Mouse (Mus musculus) forebrain, embryonic 15.5 days (tissue): Measurements from ENCODE around the gene Gm36210. TPM values are rescaled to one million over a fixed set of nuclear protein-coding genes. Genes with fewer than 3 reads are reported as not detected.

Source experiments
- ATAC-seq: fragments of 200-750 bp; cut with Nextera tagmentation; replicated peaks from 2 replicates; pipeline ENCODE4 v1.8.0; 2017; ENCODE audit warnings: mild to moderate bottlenecking, moderate TSS enrichment, moderate library complexity
- H3K27ac ChIP-seq: fragments of 300-500 bp; sonication (generic); replicated peaks from 2 replicates; pipeline ENCODE4 v1.5.1; 2015; ENCODE audit warnings: mild to moderate bottlenecking, inconsistent platforms
- H3K27me3 ChIP-seq: fragments of 300-500 bp; sonication (generic); 2 replicates; pipeline ENCODE4 v1.6.1; 2015; ENCODE audit warnings: inconsistent platforms
- H3K36me3 ChIP-seq: fragments of 300-500 bp; sonication (generic); 2 replicates; pipeline ENCODE4 v1.6.1; 2015; ENCODE audit warnings: mild to moderate bottlenecking, inconsistent platforms
- H3K4me1 ChIP-seq: fragments of 300-500 bp; sonication (generic); 2 replicates; pipeline ENCODE4 v1.6.1; 2015; ENCODE audit warnings: inconsistent platforms
- H3K4me2 ChIP-seq: fragments of 300-500 bp; sonication (generic); replicated peaks from 2 replicates; pipeline ENCODE4 v1.6.1; 2015; ENCODE audit warnings: mild to moderate bottlenecking, inconsistent platforms
- H3K4me3 ChIP-seq: fragments of 300-500 bp; sonication (generic); 2 replicates; pipeline ENCODE4 v1.5.1; 2015; ENCODE audit warnings: mild to moderate bottlenecking, inconsistent platforms
- H3K9ac ChIP-seq: fragments of 300-500 bp; sonication (generic); replicated peaks from 2 replicates; pipeline ENCODE4 v1.6.1; 2015; ENCODE audit warnings: mild to moderate bottlenecking, inconsistent platforms
- H3K9me3 ChIP-seq: fragments of 300-500 bp; sonication (generic); 2 replicates; pipeline ENCODE4 v1.6.1; 2016; ENCODE audit warnings: inconsistent platforms
- WGBS: fragments of 180-500 bp; shearing (Covaris S2); methylation state at CpG from one replicate; pipeline ENCODE4 v1.1.7; 2015; ENCODE audit warnings: mixed read lengths; 5-methylcytosine and 5-hydroxymethylcytosine counted together
- polyA plus RNA-seq: library from polyadenylated mRNA; unstranded; fragments of >200 nt; fragmentation: Nextera tagmentation; extraction: Ambion mirVana; gene quantifications from 2 replicates; pipeline ENCODE4 v1.2.1, GENCODE M21; 2015

Gene Gm36210
- polyA plus RNA-seq, 1 experiment from 2014 or later = 0.31 TPM

DNA sequence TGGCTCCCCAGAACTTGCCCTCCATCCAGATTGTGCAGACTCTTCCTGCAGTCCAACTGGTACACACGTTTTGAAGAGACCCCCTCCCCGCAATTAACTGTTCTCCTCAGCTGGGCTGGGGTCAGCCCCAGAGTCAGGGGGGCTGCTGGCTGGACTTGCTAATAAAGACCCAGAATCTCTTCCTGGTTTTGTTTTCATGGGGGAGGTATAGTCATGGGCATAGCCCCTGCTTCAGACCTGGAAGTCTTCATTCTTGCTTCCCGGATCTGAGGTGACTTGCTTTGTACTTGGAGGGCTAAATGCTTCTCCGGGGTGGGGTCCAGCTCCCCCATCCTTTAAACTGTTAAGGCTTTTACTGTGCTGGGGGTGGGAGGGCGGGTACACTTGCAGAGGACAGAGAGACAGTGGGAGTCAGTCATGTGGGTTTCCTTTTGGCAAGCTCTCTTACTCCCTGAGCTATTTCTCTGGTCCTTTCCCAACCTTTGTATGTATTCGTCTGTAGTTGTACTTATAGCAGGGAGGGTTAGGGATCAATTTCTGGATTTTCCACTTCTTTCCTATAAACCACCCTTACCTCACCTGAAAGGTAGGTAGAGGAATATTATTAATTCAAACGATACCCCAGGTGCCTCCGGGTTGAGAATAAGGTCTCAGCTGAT, 15.6 kb upstream of the Gm36210 start, which contains the start of gene Nat14:
TSS of gene Nat14 (plus strand) at position 205 of the 659 bp plus-strand sequence.
- Histone ChIP-seq H3K9ac (peak within 1 kb of the TSS; percentile 57), H3K4me2 (peak within 1 kb of the TSS; percentile 88), H3K4me1 (peaks cover 55% of the 10 kb centered on the region), H3K27ac (peak within 1 kb of the TSS; percentile 96), H3K9me3 (no peaks in the 10 kb centered on the region), H3K4me3 (peak within 1 kb of the TSS; percentile 46), H3K36me3 (peaks cover 23% of the 10 kb centered on the region), H3K27me3 (no peaks in the 10 kb centered on the region)
- ATAC-seq = 0 out of 2 replicates have a peak, but pooled peaks have one; percentile 0
- WGBS = 19% methylated on average over 8 of the region's 8 CpGs

DNA sequence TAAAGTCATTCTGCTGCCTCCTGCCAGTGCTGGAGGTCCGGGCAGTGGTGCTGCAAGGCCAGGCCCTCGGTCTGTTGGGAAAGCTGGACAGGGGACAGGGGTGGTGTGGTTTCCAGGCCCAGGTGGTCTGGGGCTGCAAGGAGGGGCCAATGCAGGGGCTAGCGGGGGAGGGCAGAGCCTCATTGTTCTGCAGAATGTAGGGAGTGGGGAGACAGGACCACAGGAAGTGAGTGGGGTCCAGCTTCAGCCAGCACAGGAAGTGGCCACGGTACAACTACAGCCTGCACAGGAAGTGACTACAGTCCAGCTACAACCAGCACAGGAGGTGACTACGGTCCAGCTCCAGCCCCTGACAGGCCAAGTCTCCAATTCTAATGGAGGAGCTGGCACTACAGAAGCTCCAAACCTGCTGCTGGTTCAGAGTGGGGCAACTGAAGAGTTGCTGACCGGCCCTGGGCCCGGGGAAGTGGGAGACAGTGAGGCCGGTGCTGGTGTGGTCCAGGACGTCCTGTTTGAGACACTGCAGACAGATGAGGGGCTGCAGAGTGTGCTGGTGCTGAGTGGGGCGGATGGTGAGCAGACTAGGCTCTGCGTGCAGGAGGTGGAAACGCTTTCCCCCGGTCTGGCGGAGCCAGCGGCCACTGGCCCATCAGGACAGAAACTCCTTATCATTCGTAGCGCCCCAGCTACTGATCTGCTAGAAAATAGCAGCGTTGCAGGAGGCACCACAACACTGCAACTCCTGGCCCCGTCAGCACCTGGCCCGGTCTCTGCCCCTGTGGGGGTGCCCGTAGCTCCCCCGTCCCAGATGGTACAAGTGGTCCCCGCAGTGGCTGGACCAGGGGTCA, 14.9 kb upstream of the Gm36210 start:
- no peaks in the 10 kb centered on the region for H3K9me3 ChIP-seq
- H3K4me1 ChIP-seq = peaks cover 62% of the 10 kb centered on the region
- H3K27ac ChIP-seq = peak overlapping the region; percentile 96
- 0 out of 2 replicates have a peak overlapping the region, but pooled peaks have one; percentile 88 for H3K4me2 ChIP-seq
- no peak overlapping the region for H3K4me3 ChIP-seq
- ATAC-seq = no peak
- H3K36me3 ChIP-seq = peaks cover 23% of the 10 kb centered on the region
- H3K9ac ChIP-seq = peak overlapping the region; percentile 57; the same call in 1 of the 2 replicates
- 61% methylated on average over 23 of the region's 23 CpGs for WGBS
- H3K27me3 ChIP-seq = no peaks in the 10 kb centered on the region

DNA sequence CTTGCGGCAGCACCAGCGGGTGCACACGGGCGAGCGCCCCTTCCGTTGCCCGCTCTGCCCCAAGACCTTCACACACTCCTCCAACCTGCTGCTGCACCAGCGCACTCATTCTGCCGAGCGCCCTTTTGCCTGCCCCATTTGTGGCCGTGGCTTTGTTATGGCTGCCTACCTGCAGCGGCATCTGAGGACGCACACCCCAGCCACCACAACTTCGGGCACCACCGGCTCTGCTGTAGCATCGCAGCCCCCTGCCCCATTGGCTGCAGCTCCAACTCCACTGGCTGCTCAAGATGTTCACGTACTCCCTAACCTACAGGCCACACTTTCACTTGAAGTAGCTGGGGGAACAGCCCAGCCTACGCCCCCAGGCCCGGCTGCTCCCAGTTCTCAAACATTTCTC, 14.2 kb upstream of the Gm36210 start:
- H3K27ac ChIP-seq = peak overlapping the region; percentile 96
- H3K27me3 ChIP-seq = no peaks in the 10 kb centered on the region
- WGBS = 92% methylated on average over 19 of the region's 19 CpGs
- peaks cover 23% of the 10 kb centered on the region for H3K36me3 ChIP-seq
- no peak for ATAC-seq
- H3K4me3 ChIP-seq = no peak overlapping the region
- no peak overlapping the region for H3K9ac ChIP-seq
- H3K4me1 ChIP-seq = peaks cover 60% of the 10 kb centered on the region
- H3K9me3 ChIP-seq = no peaks in the 10 kb centered on the region
- no peak overlapping the region for H3K4me2 ChIP-seq

DNA sequence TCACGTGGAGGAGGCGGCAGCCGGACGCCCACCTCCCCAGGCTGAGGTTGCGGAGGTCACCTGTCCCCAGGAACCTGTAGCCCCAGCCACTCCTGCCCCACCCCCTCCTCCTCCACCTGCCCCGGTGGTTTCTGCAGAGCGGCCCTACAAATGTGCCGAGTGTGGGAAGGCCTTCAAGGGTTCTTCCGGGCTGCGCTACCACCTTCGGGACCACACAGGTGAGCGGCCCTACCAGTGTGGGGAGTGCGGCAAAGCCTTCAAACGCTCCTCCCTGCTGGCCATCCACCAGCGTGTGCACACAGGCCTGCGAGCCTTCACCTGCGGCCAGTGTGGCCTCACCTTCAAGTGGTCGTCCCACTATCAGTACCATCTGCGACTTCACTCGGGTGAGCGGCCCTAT, 13.7 kb upstream of the Gm36210 start:
- Histone ChIP-seq H3K27ac (no peak overlapping the region), H3K4me1 (peaks cover 55% of the 10 kb centered on the region)

DNA sequence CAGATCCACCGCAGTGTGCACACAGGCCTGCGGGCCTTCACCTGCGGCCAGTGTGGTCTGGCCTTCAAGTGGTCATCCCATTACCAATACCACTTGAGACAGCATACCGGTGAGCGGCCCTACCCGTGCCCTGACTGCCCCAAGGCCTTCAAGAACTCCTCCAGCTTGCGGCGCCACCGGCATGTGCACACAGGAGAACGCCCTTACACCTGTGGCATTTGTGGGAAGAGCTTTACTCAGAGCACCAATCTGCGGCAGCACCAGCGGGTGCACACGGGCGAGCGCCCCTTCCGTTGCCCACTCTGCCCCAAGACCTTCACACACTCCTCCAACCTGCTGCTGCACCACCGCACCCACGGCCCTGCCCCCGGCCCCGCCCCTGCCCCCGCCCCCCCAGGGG, 12.8 kb upstream of the Gm36210 start:
- no peaks in the 10 kb centered on the region for H3K27me3 ChIP-seq
- H3K9me3 ChIP-seq = no peaks in the 10 kb centered on the region
- H3K36me3 ChIP-seq = peaks cover 23% of the 10 kb centered on the region
- no peak for ATAC-seq
- peaks cover 52% of the 10 kb centered on the region for H3K4me1 ChIP-seq
- H3K4me2 ChIP-seq = no peak overlapping the region
- H3K27ac ChIP-seq = no peak overlapping the region
- H3K4me3 ChIP-seq = no peak overlapping the region
- no peak overlapping the region for H3K9ac ChIP-seq
- 85% methylated on average over 21 of the region's 21 CpGs for WGBS

More for the DNA sequence above, 13.7 kb upstream of the Gm36210 start:
- Histone ChIP-seq H3K4me3 (no peak overlapping the region), H3K27me3 (no peaks in the 10 kb centered on the region), H3K9me3 (no peaks in the 10 kb centered on the region), H3K9ac (no peak overlapping the region), H3K36me3 (peaks cover 23% of the 10 kb centered on the region), H3K4me2 (no peak overlapping the region)
- 91% methylated on average over 21 of the region's 21 CpGs for WGBS
- no peak for ATAC-seq

DNA sequence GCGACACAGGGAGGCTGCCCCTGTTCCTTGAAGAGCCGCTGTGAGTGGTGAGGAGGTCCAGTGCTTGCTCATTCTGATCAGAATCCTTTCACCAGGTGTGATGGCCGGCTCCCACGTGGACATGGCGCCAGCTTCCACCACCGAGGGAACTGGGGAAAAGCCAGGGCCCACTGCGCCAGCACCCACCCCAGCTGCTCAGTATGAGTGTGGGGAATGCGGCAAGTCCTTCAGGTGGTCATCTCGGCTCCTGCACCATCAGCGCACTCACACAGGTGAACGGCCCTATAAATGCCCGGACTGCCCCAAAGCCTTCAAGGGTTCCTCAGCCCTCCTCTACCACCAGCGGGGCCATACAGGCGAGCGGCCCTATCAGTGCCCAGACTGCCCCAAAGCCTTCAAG, 12.4 kb upstream of the Gm36210 start:
- no peak overlapping the region for H3K27ac ChIP-seq
- ATAC-seq = no peak
- peaks cover 47% of the 10 kb centered on the region for H3K4me1 ChIP-seq
- no peaks in the 10 kb centered on the region for H3K27me3 ChIP-seq
- peaks cover 23% of the 10 kb centered on the region for H3K36me3 ChIP-seq
- H3K4me3 ChIP-seq = no peak overlapping the region
- H3K4me2 ChIP-seq = no peak overlapping the region
- H3K9ac ChIP-seq = no peak overlapping the region
- WGBS = 96% methylated on average over 15 of the region's 15 CpGs
- no peaks in the 10 kb centered on the region for H3K9me3 ChIP-seq

DNA sequence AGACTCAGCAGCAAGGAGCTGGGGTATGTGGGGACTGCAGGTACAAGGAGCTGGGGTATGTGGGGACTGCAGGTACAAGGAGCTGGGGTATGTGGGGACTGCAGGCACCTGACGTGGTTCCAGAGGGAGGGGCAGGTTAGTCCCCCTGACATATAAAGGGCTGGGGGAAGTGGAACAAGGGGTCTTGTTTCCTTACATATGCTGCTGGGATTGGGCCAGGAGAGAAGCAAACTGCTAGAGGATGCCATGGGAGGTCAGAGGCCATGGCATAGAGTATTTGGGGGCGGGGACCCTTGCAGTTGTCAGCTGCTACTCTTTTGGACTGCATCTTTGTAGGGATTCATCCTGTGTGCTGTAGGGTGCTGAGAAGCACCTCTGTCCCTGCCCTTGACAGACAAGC, 11.2 kb upstream of the Gm36210 start:
- no peak overlapping the region for H3K27ac ChIP-seq
- peaks cover 35% of the 10 kb centered on the region for H3K4me1 ChIP-seq
- 98% methylated on average over 2 of the region's 2 CpGs for WGBS

DNA sequence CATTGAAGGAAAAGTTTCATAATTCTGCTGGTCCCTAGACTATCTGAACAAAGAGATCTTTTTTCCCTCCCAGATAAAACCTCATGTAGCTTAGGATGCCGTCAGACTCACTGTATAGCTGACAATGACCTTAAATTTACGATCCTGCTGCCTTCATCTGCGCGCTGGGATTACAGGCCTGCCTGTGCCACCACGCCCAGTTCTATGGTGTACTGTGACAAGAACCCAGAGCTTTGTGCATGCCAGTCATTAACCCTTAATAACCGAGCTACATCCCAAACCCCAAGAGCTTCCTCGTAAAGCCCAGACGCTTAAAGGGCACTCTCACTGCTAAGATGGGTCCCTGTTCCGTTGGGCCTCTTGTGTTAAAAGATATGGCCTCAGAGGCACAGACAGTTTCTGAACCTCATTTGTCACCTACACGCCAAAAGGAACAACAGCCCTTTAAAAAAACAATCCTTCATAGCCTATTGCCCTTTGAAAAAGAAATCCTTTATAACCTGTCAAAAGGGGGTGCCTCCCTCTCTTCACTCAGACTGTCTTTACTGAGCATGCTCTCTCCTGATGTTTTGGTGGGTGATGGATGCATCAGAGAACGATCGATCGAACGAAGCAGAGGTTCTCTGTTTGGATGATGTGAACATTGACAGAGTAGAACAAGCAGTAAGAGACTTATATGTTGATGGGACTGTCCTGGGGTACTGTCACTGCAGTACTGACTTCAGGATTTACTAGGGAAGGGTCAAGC, 9.5 kb upstream of the Gm36210 start:
- Histone ChIP-seq H3K4me1 (peaks cover 21% of the 10 kb centered on the region), H3K4me3 (peak overlapping the region; percentile 69), H3K27ac (peak overlapping the region; percentile 97), H3K9ac (peak overlapping the region; percentile 76), H3K4me2 (peak overlapping the region; percentile 75), H3K27me3 (no peaks in the 10 kb centered on the region), H3K36me3 (peaks cover 22% of the 10 kb centered on the region), H3K9me3 (no peaks in the 10 kb centered on the region)
- ATAC-seq = peak; percentile 63
- WGBS = 16% methylated on average over 14 of the region's 14 CpGs

More for the DNA sequence above, 11.2 kb upstream of the Gm36210 start:
- Histone ChIP-seq H3K9me3 (no peaks in the 10 kb centered on the region), H3K27me3 (no peaks in the 10 kb centered on the region), H3K9ac (no peak overlapping the region), H3K36me3 (peaks cover 23% of the 10 kb centered on the region), H3K4me2 (no peak overlapping the region), H3K4me3 (no peak overlapping the region)
- ATAC-seq = no peak

DNA sequence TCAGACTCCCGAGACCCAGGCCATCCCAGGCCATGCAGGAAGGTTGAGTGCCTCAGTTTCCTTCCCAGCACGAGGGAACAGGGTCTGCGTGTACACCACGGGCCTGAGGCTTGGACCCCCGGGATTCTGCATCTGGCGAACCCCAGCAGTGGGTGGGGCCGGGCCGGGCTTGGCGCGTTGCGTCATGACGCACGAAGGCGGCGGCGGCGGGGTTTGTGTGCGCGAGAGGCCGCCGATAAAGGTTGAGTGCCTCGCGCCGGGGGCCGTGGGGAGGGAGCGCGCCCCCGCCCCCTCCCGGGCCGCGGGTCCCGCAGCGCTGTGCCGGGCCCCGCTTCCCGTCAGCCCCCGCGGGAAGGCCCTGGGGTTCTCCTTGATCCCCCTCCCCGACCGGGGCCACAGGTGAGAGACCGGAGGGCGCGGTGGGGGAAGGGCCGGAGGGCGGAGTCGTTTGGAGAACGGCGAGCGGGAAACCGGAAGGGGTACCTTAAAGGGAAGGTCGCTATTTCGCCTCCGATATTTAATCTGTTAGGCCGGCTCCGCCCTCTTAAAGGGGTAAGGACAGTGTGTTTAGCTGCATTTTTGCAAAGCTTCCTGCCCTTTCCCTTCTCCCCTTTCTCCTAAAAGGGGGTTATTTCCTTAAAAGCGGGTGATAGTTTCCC, 8.8 kb upstream of the Gm36210 start, which contains the start of gene Zfp628:
TSS of gene Zfp628 (plus strand) at position 211 of the 659 bp plus-strand sequence.
- ATAC-seq = peak; percentile 92
- Histone ChIP-seq H3K27me3 (no peaks in the 10 kb centered on the region), H3K36me3 (peaks cover 15% of the 10 kb centered on the region), H3K4me1 (peaks cover 21% of the 10 kb centered on the region), H3K9ac (peak within 1 kb of the TSS; percentile 76), H3K4me2 (peak within 1 kb of the TSS; percentile 75), H3K27ac (peak within 1 kb of the TSS; percentile 97), H3K4me3 (peak within 1 kb of the TSS; percentile 69), H3K9me3 (no peaks in the 10 kb centered on the region)
- under 1% methylated on average over 53 of the region's 56 CpGs for WGBS

DNA sequence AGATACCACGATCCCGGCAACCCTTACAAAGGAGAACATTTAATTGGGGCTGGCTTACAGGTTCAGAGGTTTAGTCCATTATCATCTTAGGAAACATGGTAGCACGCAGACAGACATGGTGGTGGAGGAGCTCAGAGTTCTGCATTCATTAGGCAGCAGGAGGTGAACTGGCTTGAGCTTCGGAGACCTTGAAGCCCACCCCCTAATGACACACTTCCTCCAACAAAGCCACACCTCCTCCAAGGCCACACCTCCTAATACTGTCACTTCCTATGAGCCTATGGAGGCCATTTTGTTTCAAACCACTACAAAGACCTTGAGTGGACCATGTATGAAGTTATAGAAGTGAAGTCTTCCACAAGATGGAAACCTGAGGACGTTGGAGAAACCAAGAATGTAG, 5.9 kb upstream of the Gm36210 start:
- Histone ChIP-seq H3K4me2 (no peak overlapping the region), H3K4me3 (no peak overlapping the region), H3K9me3 (no peaks in the 10 kb centered on the region), H3K36me3 (no peaks in the 10 kb centered on the region), H3K27ac (no peak overlapping the region), H3K4me1 (peaks cover 21% of the 10 kb centered on the region), H3K9ac (no peak overlapping the region), H3K27me3 (no peaks in the 10 kb centered on the region)
- ATAC-seq = no peak
- WGBS = 61% methylated on average over 5 of the region's 5 CpGs

DNA sequence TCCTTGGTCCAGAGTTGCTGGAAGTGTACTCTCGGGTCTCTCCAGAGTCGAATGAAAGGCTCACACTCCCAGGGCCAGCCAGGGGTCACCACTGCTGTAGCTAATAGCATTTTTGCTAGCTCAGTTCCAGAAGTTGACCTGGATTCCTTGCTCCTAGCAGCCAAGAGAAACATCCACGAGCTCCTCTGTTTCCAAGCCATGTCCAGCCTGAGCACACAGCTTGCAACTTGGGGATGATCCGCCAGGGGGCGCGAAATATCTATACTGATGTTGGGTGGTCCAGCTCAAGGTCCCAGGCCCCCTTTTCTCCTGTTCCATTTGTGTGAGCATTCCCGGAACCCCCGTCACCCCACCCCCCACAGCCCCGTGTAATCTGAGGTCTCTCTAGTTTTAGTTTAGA, 5.2 kb upstream of the Gm36210 start:
- no peak overlapping the region for H3K9ac ChIP-seq
- no peaks in the 10 kb centered on the region for H3K9me3 ChIP-seq
- no peaks in the 10 kb centered on the region for H3K36me3 ChIP-seq
- no peak overlapping the region for H3K27ac ChIP-seq
- ATAC-seq = no peak
- H3K4me3 ChIP-seq = no peak overlapping the region
- no peaks in the 10 kb centered on the region for H3K27me3 ChIP-seq
- H3K4me2 ChIP-seq = no peak overlapping the region
- H3K4me1 ChIP-seq = peaks cover 14% of the 10 kb centered on the region
- 33% methylated on average over 9 of the region's 9 CpGs for WGBS
